Mouse (Mus musculus) brain, embryonic 14.5 days (tissue): ENCODE results near the gene Acox1. TPM values are rescaled to one million over a fixed set of nuclear protein-coding genes. Genes with fewer than 3 reads are reported as not detected.

ENCODE experiments used
- DNase-seq: peaks from one replicate; pipeline ENCODE4 v3.0.0-alpha.2; 2011; ENCODE audit warnings: low read depth
- CTCF ChIP-seq: fragments of 200-500 bp; IDR thresholded peaks from 2 replicates; pipeline ENCODE4 v1.5.1; 2012; ENCODE audit warnings: inconsistent platforms, mild to moderate bottlenecking, moderate library complexity, borderline replicate concordance; ENCODE audit not compliant: insufficient read depth, insufficient read length; ENCODE audit errors: extremely low read depth
- POLR2A ChIP-seq: fragments of 200-500 bp; IDR thresholded peaks from 2 replicates; pipeline ENCODE4 v1.6.1; 2012; ENCODE audit warnings: mild to moderate bottlenecking, inconsistent platforms, borderline replicate concordance; ENCODE audit not compliant: poor library complexity, insufficient read depth, insufficient read length, severe bottlenecking; ENCODE audit errors: extremely low read depth
- polyA plus RNA-seq: library from polyadenylated mRNA; depleted of rRNA; stranded (reverse); fragments of >200 nt; gene quantifications from 2 replicates; pipeline ENCODE4 v1.2.3, GENCODE M21; 2012

Gene Acox1
- polyA plus RNA-seq, 1 experiment: 78.9 TPM

- TF ChIP-seq CTCF: no peak
- no peak for TF ChIP-seq POLR2A
- peak; percentile 19 for DNase-seq
These were observed 12.5 kb downstream of the Acox1 start for GRCm38 (mm10) chr11:116186360-116186759.

- DNase-seq: peak; percentile 52
- TF ChIP-seq POLR2A: no peak
- no peak for TF ChIP-seq CTCF
These were observed 13.0 kb downstream of the Acox1 start for GRCm38 (mm10) chr11:116185836-116186235.

- DNase-seq: no peak
- TF ChIP-seq POLR2A (no peak), CTCF (no peak)
These were observed 20.3 kb downstream of the Acox1 start for GRCm38 (mm10) chr11:116178411-116179121.

- DNase-seq: no peak
- TF ChIP-seq CTCF: no peak
- no peak for TF ChIP-seq POLR2A
These were observed 22.8 kb downstream of the Acox1 start for GRCm38 (mm10) chr11:116176010-116176409.

GRCm38 (mm10) chr11:116174775-116175448, 23.9 kb downstream of the Acox1 start:
- TF ChIP-seq CTCF (no peak), POLR2A (no peak)
- DNase-seq: no peak

- no peak for DNase-seq
- TF ChIP-seq POLR2A: no peak
- TF ChIP-seq CTCF: no peak
These were observed 26.9 kb downstream of the Acox1 start for GRCm38 (mm10) chr11:116171959-116172358.

GRCm38 (mm10) chr11:116170003-116170800, 28.6 kb downstream of the Acox1 start:
- no peak for TF ChIP-seq POLR2A
- TF ChIP-seq CTCF: no peak
- no peak for DNase-seq

GRCm38 (mm10) chr11:116169214-116169613, 29.6 kb downstream of the Acox1 start:
- TF ChIP-seq POLR2A (no peak), CTCF (no peak)
- no peak for DNase-seq

GRCm38 (mm10) chr11:116167884-116168439, 30.9 kb downstream of the Acox1 start, which contains the start of gene Fbf1:
Gene Fbf1 (minus strand): TSS chr11:116168166.
- DNase-seq: peak; percentile 99
- TF ChIP-seq POLR2A (peak; percentile 70; the same call in 1 of the 2 replicates), CTCF (no peak)

- DNase-seq: peak; percentile 55
These were observed 31.6 kb downstream of the Acox1 start for GRCm38 (mm10) chr11:116167232-116167631.

GRCm38 (mm10) chr11:116163002-116163401, 35.8 kb downstream of the Acox1 start:
- no peak for TF ChIP-seq POLR2A
- TF ChIP-seq CTCF: no peak

More at GRCm38 (mm10) chr11:116167232-116167631, 31.6 kb downstream of the Acox1 start:
- no peak for TF ChIP-seq POLR2A
- no peak for TF ChIP-seq CTCF

More at GRCm38 (mm10) chr11:116163002-116163401, 35.8 kb downstream of the Acox1 start:
- peak; percentile 43 for DNase-seq
